Mouse (Mus musculus): ENCODE results near the gene Gpd2.

Gene Gpd2

GRCm38 (mm10) chr2:57297226-57297625 lies 59.8 kb downstream of the Gpd2 start:
- DNase-seq (ENCODE audit: low read depth, low spot score): no peak

GRCm38 (mm10) chr2:57301539-57301938 lies 64.1 kb downstream of the Gpd2 start:
- no peak for DNase-seq (ENCODE audit: low read depth, low spot score)

- no peak for DNase-seq (ENCODE audit: low read depth, low spot score)
These were observed 66.8 kb downstream of the Gpd2 start for GRCm38 (mm10) chr2:57304212-57304611.

GRCm38 (mm10) chr2:57312268-57312797 lies 74.9 kb downstream of the Gpd2 start:
- no peak for DNase-seq (ENCODE audit: low read depth, low spot score)

GRCm38 (mm10) chr2:57316055-57316454 lies 78.6 kb downstream of the Gpd2 start:
- peak; percentile 26 for DNase-seq (ENCODE audit: low read depth, low spot score)

- DNase-seq (ENCODE audit: low read depth, low spot score): no peak
These were observed 80.9 kb downstream of the Gpd2 start for GRCm38 (mm10) chr2:57318336-57318735.

GRCm38 (mm10) chr2:57326091-57326490 lies 88.7 kb downstream of the Gpd2 start:
- DNase-seq (ENCODE audit: low read depth, low spot score): no peak

GRCm38 (mm10) chr2:57329327-57329726 lies 91.9 kb downstream of the Gpd2 start:
- no peak for DNase-seq (ENCODE audit: low read depth, low spot score)

GRCm38 (mm10) chr2:57330812-57331211 lies 93.4 kb downstream of the Gpd2 start:
- DNase-seq (ENCODE audit: low read depth, low spot score): no peak

GRCm38 (mm10) chr2:57331266-57331665 lies 93.8 kb downstream of the Gpd2 start:
- no peak for DNase-seq (ENCODE audit: low read depth, low spot score)

- no peak for DNase-seq (ENCODE audit: low read depth, low spot score)
These were observed 96.0 kb downstream of the Gpd2 start for GRCm38 (mm10) chr2:57333481-57333880.

- DNase-seq (ENCODE audit: low read depth, low spot score): no peak
These were observed 98.0 kb downstream of the Gpd2 start for GRCm38 (mm10) chr2:57335397-57335796.

GRCm38 (mm10) chr2:57338779-57339178 lies 101.3 kb downstream of the Gpd2 start:
- DNase-seq (ENCODE audit: low read depth, low spot score): no peak

- peak; percentile 6 for DNase-seq (ENCODE audit: low read depth, low spot score)
These were observed 105.5 kb downstream of the Gpd2 start for GRCm38 (mm10) chr2:57342910-57343309.

GRCm38 (mm10) chr2:57350615-57351014 lies 113.2 kb downstream of the Gpd2 start:
- no peak for DNase-seq (ENCODE audit: low read depth, low spot score)

- DNase-seq (ENCODE audit: low read depth, low spot score): no peak
These were observed 116.4 kb downstream of the Gpd2 start for GRCm38 (mm10) chr2:57353722-57354432.

GRCm38 (mm10) chr2:57354848-57355247 lies 117.4 kb downstream of the Gpd2 start:
- no peak for DNase-seq (ENCODE audit: low read depth, low spot score)

GRCm38 (mm10) chr2:57356222-57356822 lies 118.9 kb downstream of the Gpd2 start:
- DNase-seq (ENCODE audit: low read depth, low spot score): no peak

- no peak for DNase-seq (ENCODE audit: low read depth, low spot score)
These were observed 125.1 kb downstream of the Gpd2 start for GRCm38 (mm10) chr2:57362503-57362902.

GRCm38 (mm10) chr2:57374647-57375046 lies 137.2 kb downstream of the Gpd2 start:
- DNase-seq (ENCODE audit: low read depth, low spot score): no peak

GRCm38 (mm10) chr2:57375138-57375837 lies 137.9 kb downstream of the Gpd2 start:
- no peak for DNase-seq (ENCODE audit: low read depth, low spot score)

- no peak for DNase-seq (ENCODE audit: low read depth, low spot score)
These were observed 140.9 kb downstream of the Gpd2 start for GRCm38 (mm10) chr2:57378147-57378889.

Data from mesoderm, embryonic 11.5 days (tissue).